Mouse (Mus musculus): ENCODE data around the gene Pdpk1. TPM values are rescaled to one million over a fixed set of nuclear protein-coding genes. Genes with fewer than 3 reads are reported as not detected.
"Not testable (repeated sequence)": the region's sequence is repeated elsewhere in the genome, so short reads cannot be mapped to it uniquely, and the experiment has no call there.

Gene Pdpk1
- polyA plus RNA-seq, 1 experiment: 18.7 TPM

GRCm38 (mm10) chr17:24131570-24131969 lies 19.2 kb downstream of the Pdpk1 start:
- Histone ChIP-seq H3K4me3 (replicated peaks; ENCODE audit: control insufficient read depth, low read depth, low read length) (no peak overlapping the region), H3K4me1 (ENCODE audit: control insufficient read depth, insufficient read depth, low read length) (no peaks in the 10 kb centered on the region; the same call in 1 of the 2 replicates), H3K27ac (ENCODE audit: control insufficient read depth, insufficient read depth, low read depth, low read length, poor library complexity) (no peak overlapping the region)
- peak; percentile 11; the same call in 1 of the 2 replicates for TF ChIP-seq CTCF (IDR thresholded peaks at IDR 0.05; ENCODE audit: control insufficient read depth, insufficient read depth, low read length)
- TF ChIP-seq POLR2A (IDR thresholded peaks at IDR 0.05; ENCODE audit: borderline replicate concordance, control insufficient read depth, low read depth, low read length): no peak
- 98% methylated on average over 3 of the region's 3 CpGs for WGBS

DNA sequence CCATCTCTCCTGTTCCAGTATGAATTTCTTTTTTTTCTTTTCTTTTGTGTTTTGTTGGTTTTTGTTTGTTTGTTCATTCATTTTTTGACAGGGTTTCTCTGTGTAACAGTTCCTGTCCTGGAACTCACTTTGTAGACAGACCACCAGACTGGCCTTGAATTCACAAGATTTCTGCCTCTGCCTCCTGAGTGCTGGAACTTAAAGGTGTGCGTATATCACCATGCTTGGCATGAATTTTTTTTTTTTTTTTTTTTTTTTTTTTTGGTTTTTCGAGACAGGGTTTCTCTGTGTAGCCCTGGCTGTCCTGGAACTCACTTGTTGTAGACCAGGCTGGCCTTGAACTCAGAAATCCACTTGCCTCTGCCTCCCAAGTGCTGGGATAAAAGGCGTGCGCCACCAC lies 21.5 kb downstream of the Pdpk1 start:
- H3K27ac ChIP-seq (ENCODE audit: control insufficient read depth, insufficient read depth, low read depth, low read length, poor library complexity); H3K4me1 ChIP-seq (ENCODE audit: control insufficient read depth, insufficient read depth, low read length); H3K4me3 ChIP-seq (replicated peaks; ENCODE audit: control insufficient read depth, low read depth, low read length): not testable (repeated sequence)
- 85% methylated on average over 4 of the region's 4 CpGs for WGBS

DNA sequence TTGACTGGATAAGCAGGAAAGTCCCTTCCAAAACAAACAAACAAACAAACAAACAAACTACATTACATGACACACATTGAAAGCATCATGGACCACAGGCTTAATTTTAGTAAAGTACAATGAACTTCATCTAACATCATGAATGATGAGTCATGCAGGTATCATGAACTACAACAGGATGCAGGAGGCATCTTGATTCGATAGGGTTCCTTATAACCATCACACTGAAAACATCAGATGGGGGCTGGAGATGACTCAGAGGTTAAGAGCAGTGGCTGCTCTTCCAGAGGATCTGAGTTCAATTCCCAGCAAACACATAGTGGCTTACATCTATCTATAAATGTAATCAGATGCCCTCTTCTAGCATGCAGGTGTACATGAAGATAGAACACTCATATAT lies 23.1 kb downstream of the Pdpk1 start:
- Histone ChIP-seq H3K4me3 (replicated peaks; ENCODE audit: control insufficient read depth, low read depth, low read length) (no peak overlapping the region), H3K4me1 (ENCODE audit: control insufficient read depth, insufficient read depth, low read length) (no peaks in the 10 kb centered on the region; the same call in 1 of the 2 replicates), H3K27ac (ENCODE audit: control insufficient read depth, insufficient read depth, low read depth, low read length, poor library complexity) (no peak overlapping the region)
- 31% methylated on average over 1 of the region's 1 CpGs for WGBS
- TF ChIP-seq POLR2A (IDR thresholded peaks at IDR 0.05; ENCODE audit: borderline replicate concordance, control insufficient read depth, low read depth, low read length): no peak
- TF ChIP-seq CTCF (IDR thresholded peaks at IDR 0.05; ENCODE audit: control insufficient read depth, insufficient read depth, low read length): no peak

DNA sequence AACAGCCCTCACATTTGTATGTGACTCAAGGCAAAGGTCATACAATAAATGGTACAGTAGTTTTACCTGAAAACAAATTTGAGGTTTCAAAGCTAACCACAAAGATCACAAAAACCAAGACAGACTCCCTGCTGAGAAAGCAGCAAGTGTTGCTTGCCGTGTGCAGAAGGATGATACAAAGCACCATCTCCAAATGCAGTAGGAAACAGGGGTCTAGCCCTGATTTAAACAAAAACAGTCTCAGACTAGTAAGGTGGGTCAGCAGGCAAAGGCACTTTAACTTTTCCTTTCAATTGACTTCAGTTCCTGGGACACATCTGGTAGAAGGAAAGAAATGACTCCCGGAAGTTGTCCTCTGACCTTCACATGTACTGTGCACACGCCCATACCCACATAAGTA lies 23.9 kb downstream of the Pdpk1 start:
- no peak for TF ChIP-seq POLR2A (IDR thresholded peaks at IDR 0.05; ENCODE audit: borderline replicate concordance, control insufficient read depth, low read depth, low read length)
- TF ChIP-seq CTCF (IDR thresholded peaks at IDR 0.05; ENCODE audit: control insufficient read depth, insufficient read depth, low read length): no peak
- WGBS: 73% methylated on average over 3 of the region's 3 CpGs
- Histone ChIP-seq H3K27ac (ENCODE audit: control insufficient read depth, insufficient read depth, low read depth, low read length, poor library complexity) (no peak overlapping the region), H3K4me1 (ENCODE audit: control insufficient read depth, insufficient read depth, low read length) (no peaks in the 10 kb centered on the region; the same call in 1 of the 2 replicates), H3K4me3 (replicated peaks; ENCODE audit: control insufficient read depth, low read depth, low read length) (no peak overlapping the region)

DNA sequence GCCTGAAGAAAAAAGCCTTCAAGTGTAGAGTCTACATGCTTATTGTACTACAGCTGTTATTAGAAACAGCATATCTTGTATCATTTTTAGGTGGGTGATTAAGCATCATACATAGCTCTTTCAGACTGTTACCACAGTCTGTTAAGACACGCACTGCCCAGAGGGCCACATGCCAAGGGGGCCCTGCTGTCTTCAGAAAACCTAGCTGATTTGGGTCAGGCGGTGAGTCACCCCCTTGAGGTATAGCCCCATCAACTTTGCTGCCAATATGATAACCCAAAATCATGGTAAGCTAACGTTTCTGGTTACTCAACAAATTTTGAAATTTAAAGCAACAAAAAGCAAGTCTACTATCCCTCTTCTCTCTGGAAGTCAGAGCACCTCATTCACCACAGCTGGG lies 31.3 kb downstream of the Pdpk1 start:
- Histone ChIP-seq H3K27ac (ENCODE audit: control insufficient read depth, insufficient read depth, low read depth, low read length, poor library complexity) (no peak overlapping the region), H3K4me1 (ENCODE audit: control insufficient read depth, insufficient read depth, low read length) (no peaks in the 10 kb centered on the region; the same call in 1 of the 2 replicates), H3K4me3 (replicated peaks; ENCODE audit: control insufficient read depth, low read depth, low read length) (no peak overlapping the region)
- TF ChIP-seq CTCF (IDR thresholded peaks at IDR 0.05; ENCODE audit: control insufficient read depth, insufficient read depth, low read length): no peak
- TF ChIP-seq POLR2A (IDR thresholded peaks at IDR 0.05; ENCODE audit: borderline replicate concordance, control insufficient read depth, low read depth, low read length): no peak
- 57% methylated on average over 3 of the region's 3 CpGs for WGBS

- no peaks in the 10 kb centered on the region for H3K4me1 ChIP-seq (ENCODE audit: control insufficient read depth, insufficient read depth, low read length)
- no peak overlapping the region for H3K27ac ChIP-seq (ENCODE audit: control insufficient read depth, insufficient read depth, low read depth, low read length, poor library complexity)
- no peak overlapping the region for H3K4me3 ChIP-seq (replicated peaks; ENCODE audit: control insufficient read depth, low read depth, low read length)
- WGBS: 75% methylated on average over 4 of the region's 4 CpGs
- TF ChIP-seq CTCF (IDR thresholded peaks at IDR 0.05; ENCODE audit: control insufficient read depth, insufficient read depth, low read length): no peak
- no peak for TF ChIP-seq POLR2A (IDR thresholded peaks at IDR 0.05; ENCODE audit: borderline replicate concordance, control insufficient read depth, low read depth, low read length)
Measured at GRCm38 (mm10) chr17:24113031-24113430, 37.7 kb downstream of the Pdpk1 start.

DNA sequence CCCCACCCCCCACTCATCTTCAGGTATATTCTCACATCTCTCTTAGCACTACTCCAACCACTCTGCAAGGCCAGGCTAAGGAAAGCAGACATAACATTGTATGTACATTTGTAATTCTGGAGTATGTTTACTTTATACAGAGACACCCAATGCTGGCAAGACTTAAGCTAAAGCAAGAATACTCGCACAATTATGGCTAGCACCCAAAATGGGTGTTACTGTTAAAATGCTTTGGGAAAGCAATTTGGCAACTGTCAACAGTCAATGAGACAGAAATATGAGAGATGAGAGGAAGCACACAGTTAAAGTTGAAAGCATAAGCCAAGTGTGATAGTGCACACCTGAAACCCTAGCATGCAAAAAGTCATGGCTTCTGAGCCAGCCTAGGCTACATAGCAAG lies 39.5 kb downstream of the Pdpk1 start:
- H3K4me3 ChIP-seq (replicated peaks; ENCODE audit: control insufficient read depth, low read depth, low read length): no peak overlapping the region
- 92% methylated on average over 1 of the region's 1 CpGs for WGBS
- no peaks in the 10 kb centered on the region for H3K4me1 ChIP-seq (ENCODE audit: control insufficient read depth, insufficient read depth, low read length)
- TF ChIP-seq CTCF (IDR thresholded peaks at IDR 0.05; ENCODE audit: control insufficient read depth, insufficient read depth, low read length): no peak
- no peak for TF ChIP-seq POLR2A (IDR thresholded peaks at IDR 0.05; ENCODE audit: borderline replicate concordance, control insufficient read depth, low read depth, low read length)
- H3K27ac ChIP-seq (ENCODE audit: control insufficient read depth, insufficient read depth, low read depth, low read length, poor library complexity): no peak overlapping the region

DNA sequence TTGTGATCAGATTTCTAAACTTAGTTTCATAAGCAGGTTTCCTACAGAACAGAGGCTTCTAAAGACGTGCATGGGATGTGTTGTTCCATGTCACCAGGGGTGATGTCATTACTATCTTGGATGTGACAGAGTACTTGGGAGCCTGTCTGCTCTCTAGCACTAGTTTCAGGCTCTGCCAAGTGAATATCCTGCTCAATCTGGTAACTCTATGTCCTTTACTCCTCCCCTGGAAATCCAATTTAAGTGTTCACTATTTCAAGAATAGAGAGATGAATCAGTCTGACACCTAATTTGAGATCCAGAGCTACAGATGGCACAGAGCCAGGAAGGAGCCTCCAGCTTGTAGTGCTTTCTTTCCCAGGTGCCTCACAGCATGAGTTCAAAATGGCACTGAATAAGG lies 41.8 kb downstream of the Pdpk1 start:
- no peak overlapping the region for H3K4me3 ChIP-seq (replicated peaks; ENCODE audit: control insufficient read depth, low read depth, low read length)
- 84% methylated on average over 1 of the region's 1 CpGs for whole genome bisulfite sequencing
- no peaks in the 10 kb centered on the region for H3K4me1 ChIP-seq (ENCODE audit: control insufficient read depth, insufficient read depth, low read length)
- TF ChIP-seq CTCF (IDR thresholded peaks at IDR 0.05; ENCODE audit: control insufficient read depth, insufficient read depth, low read length) (no peak), POLR2A (IDR thresholded peaks at IDR 0.05; ENCODE audit: borderline replicate concordance, control insufficient read depth, low read depth, low read length) (no peak)
- no peak overlapping the region for H3K27ac ChIP-seq (ENCODE audit: control insufficient read depth, insufficient read depth, low read depth, low read length, poor library complexity)

GRCm38 (mm10) chr17:24105111-24105510 lies 45.6 kb downstream of the Pdpk1 start:
- no peak for TF ChIP-seq POLR2A (IDR thresholded peaks at IDR 0.05; ENCODE audit: borderline replicate concordance, control insufficient read depth, low read depth, low read length)
- no peak for TF ChIP-seq CTCF (IDR thresholded peaks at IDR 0.05; ENCODE audit: control insufficient read depth, insufficient read depth, low read length)
- Histone ChIP-seq H3K27ac (ENCODE audit: control insufficient read depth, insufficient read depth, low read depth, low read length, poor library complexity) (no peak overlapping the region), H3K4me1 (ENCODE audit: control insufficient read depth, insufficient read depth, low read length) (no peaks in the 10 kb centered on the region), H3K4me3 (replicated peaks; ENCODE audit: control insufficient read depth, low read depth, low read length) (no peak overlapping the region)
- 94% methylated on average over 2 of the region's 2 CpGs for WGBS
